Mouse (Mus musculus) cerebellum, postnatal 4 days (tissue): ENCODE measurements around the gene Rragd.
A peak's percentile ranks its signal among the peaks of the same experiment; 100 is the strongest.
"Not testable (repeated sequence)": the region's sequence is repeated elsewhere in the genome, so short reads cannot be mapped to it uniquely, and the experiment has no call there.

Experiments
- DNase-seq, 2 experiments: peaks; one replicate each; pipeline ENCODE4 v3.0.0; 2022; ENCODE audit warnings: low spot score in 2 of 2, mixed read lengths in 1 of 2

Rragd gene

GRCm38 (mm10) chr4:32982716-32983175 lies at the start of gene Rragd:
Gene Rragd (plus strand): TSS chr4:32983037.
- no peak for DNase-seq

- DNase-seq: no peak
These were observed 46.0 kb upstream of the Rragd start for GRCm38 (mm10) chr4:32936762-32937341.

GRCm38 (mm10) chr4:32939521-32939920 lies 43.3 kb upstream of the Rragd start:
- DNase-seq: no peak

- no peak for DNase-seq
These were observed 42.9 kb upstream of the Rragd start for GRCm38 (mm10) chr4:32939964-32940363.

- DNase-seq: no peak
These were observed 41.9 kb upstream of the Rragd start for GRCm38 (mm10) chr4:32940984-32941383.

GRCm38 (mm10) chr4:32947631-32948030 lies 35.2 kb upstream of the Rragd start:
- no peak for DNase-seq

GRCm38 (mm10) chr4:32948696-32949095 lies 34.1 kb upstream of the Rragd start:
- no peak for DNase-seq

- peak; percentile 62 to 83 for DNase-seq
These were observed 32.3 kb upstream of the Rragd start, which contains the start of gene Ankrd6 for GRCm38 (mm10) chr4:32950356-32951034. Gene Ankrd6 (minus strand): TSS chr4:32950841.

GRCm38 (mm10) chr4:32951035-32951940 lies 31.5 kb upstream of the Rragd start:
- no peak for DNase-seq

- no peak for DNase-seq
These were observed 30.2 kb upstream of the Rragd start for GRCm38 (mm10) chr4:32952681-32953080.

GRCm38 (mm10) chr4:32956423-32956822 lies 26.4 kb upstream of the Rragd start:
- DNase-seq: no peak

- DNase-seq: no peak
These were observed 21.4 kb upstream of the Rragd start for GRCm38 (mm10) chr4:32961394-32961793.

GRCm38 (mm10) chr4:32964619-32965018 lies 18.2 kb upstream of the Rragd start:
- not testable (repeated sequence) for DNase-seq

GRCm38 (mm10) chr4:32977331-32977730 lies 5.5 kb upstream of the Rragd start:
- no peak for DNase-seq

GRCm38 (mm10) chr4:32980061-32980460 lies 2.8 kb upstream of the Rragd start:
- DNase-seq: no peak

GRCm38 (mm10) chr4:32981617-32982016 lies 1.2 kb upstream of the Rragd start:
- no peak for DNase-seq

- no peak for DNase-seq
These were observed 659 bp upstream of the Rragd start for GRCm38 (mm10) chr4:32982041-32982715.

- DNase-seq: peak; percentile 26 to 57
These were observed 629 bp downstream of the Rragd start for GRCm38 (mm10) chr4:32983176-32984155.

- DNase-seq: no peak
These were observed 1.4 kb downstream of the Rragd start for GRCm38 (mm10) chr4:32984242-32984641.
